Mouse (Mus musculus) midbrain, embryonic 10.5 days (tissue): ENCODE measurements around the gene Orm1. TPM values are rescaled to one million over a fixed set of nuclear protein-coding genes. Genes with fewer than 3 reads are reported as not detected.

Experiments used
- DNase-seq: peaks from one replicate; pipeline ENCODE4 v3.0.0-alpha.2; 2017; ENCODE audit warnings: low spot score
- H3K27ac ChIP-seq: fragments of 300-500 bp; sonication (generic); replicated peaks from 2 replicates; pipeline ENCODE4 v1.5.1; 2016; ENCODE audit warnings: mild to moderate bottlenecking
- H3K27me3 ChIP-seq: fragments of 300-500 bp; sonication (generic); 2 replicates; pipeline ENCODE4 v1.6.1; 2016; ENCODE audit warnings: low read depth, mild to moderate bottlenecking; ENCODE audit not compliant: poor library complexity, severe bottlenecking
- H3K36me3 ChIP-seq: fragments of 300-500 bp; sonication (generic); 2 replicates; pipeline ENCODE4 v1.6.1; 2016; ENCODE audit warnings: mild to moderate bottlenecking, moderate library complexity
- H3K4me1 ChIP-seq: fragments of 300-500 bp; sonication (generic); 2 replicates; pipeline ENCODE4 v1.6.1; 2016
- H3K4me3 ChIP-seq: fragments of 300-500 bp; sonication (generic); 2 replicates; pipeline ENCODE4 v1.5.1; 2016; ENCODE audit warnings: mild to moderate bottlenecking, moderate library complexity
- H3K9me3 ChIP-seq: fragments of 300-500 bp; sonication (generic); replicated peaks from 2 replicates; pipeline ENCODE4 v1.6.1; 2016; ENCODE audit warnings: mild to moderate bottlenecking
- WGBS: fragments of 180-500 bp; shearing (Covaris S2); methylation state at CpG from one replicate; pipeline ENCODE4 v1.1.7; 2016; 5-methylcytosine and 5-hydroxymethylcytosine counted together
- polyA plus RNA-seq: library from polyadenylated mRNA; unstranded; fragments of >200 nt; fragmentation: Nextera tagmentation; extraction: Ambion mirVana; gene quantifications from 2 replicates; pipeline ENCODE4 v1.2.1, GENCODE M21; 2016

The Orm1 gene
- not detected in 2 replicates for polyA plus RNA-seq

- Histone ChIP-seq H3K27me3 (no peaks in the 10 kb centered on the region), H3K4me3 (no peak within 1 kb of the TSS), H3K36me3 (no peaks in the 10 kb centered on the region), H3K27ac (no peak within 1 kb of the TSS), H3K9me3 (no peaks in the 10 kb centered on the region), H3K4me1 (no peaks in the 10 kb centered on the region)
- DNase-seq: no peak
- WGBS: 90% methylated on average over 8 of the region's 8 CpGs
Observed at GRCm38 (mm10) chr4:63344295-63344694, at the start of gene Orm1. Gene Orm1 (plus strand): TSS chr4:63344560.

- Histone ChIP-seq H3K4me3 (no peak overlapping the region), H3K27ac (no peak overlapping the region), H3K36me3 (peaks cover 10% of the 10 kb centered on the region), H3K27me3 (no peaks in the 10 kb centered on the region), H3K4me1 (no peaks in the 10 kb centered on the region), H3K9me3 (no peaks in the 10 kb centered on the region)
- no peak for DNase-seq
- 75% methylated on average over 1 of the region's 1 CpGs for WGBS
Observed at GRCm38 (mm10) chr4:63295641-63296040, 48.7 kb upstream of the Orm1 start.

GRCm38 (mm10) chr4:63296263-63296662 is 48.1 kb upstream of the Orm1 start:
- WGBS: 83% methylated on average over 3 of the region's 3 CpGs
- Histone ChIP-seq H3K4me3 (no peak overlapping the region), H3K27me3 (no peaks in the 10 kb centered on the region), H3K4me1 (no peaks in the 10 kb centered on the region), H3K9me3 (no peaks in the 10 kb centered on the region), H3K36me3 (peaks cover 10% of the 10 kb centered on the region), H3K27ac (no peak overlapping the region)
- DNase-seq: no peak

GRCm38 (mm10) chr4:63296876-63297275 is 47.5 kb upstream of the Orm1 start:
- no peak for DNase-seq
- Histone ChIP-seq H3K9me3 (no peaks in the 10 kb centered on the region), H3K4me3 (no peak overlapping the region), H3K36me3 (peaks cover 10% of the 10 kb centered on the region), H3K27ac (no peak overlapping the region), H3K4me1 (no peaks in the 10 kb centered on the region), H3K27me3 (no peaks in the 10 kb centered on the region)
- WGBS: 85% methylated on average over 8 of the region's 8 CpGs

- WGBS: 95% methylated on average over 8 of the region's 8 CpGs
- Histone ChIP-seq H3K4me1 (no peaks in the 10 kb centered on the region), H3K4me3 (no peak overlapping the region), H3K9me3 (no peaks in the 10 kb centered on the region), H3K36me3 (peaks cover 10% of the 10 kb centered on the region), H3K27me3 (no peaks in the 10 kb centered on the region), H3K27ac (no peak overlapping the region)
- DNase-seq: no peak
Observed at GRCm38 (mm10) chr4:63298191-63298590, 46.2 kb upstream of the Orm1 start.

GRCm38 (mm10) chr4:63302641-63303040 is 41.7 kb upstream of the Orm1 start:
- H3K4me3 ChIP-seq: no peak overlapping the region
- no peak for DNase-seq
- H3K9me3 ChIP-seq: no peaks in the 10 kb centered on the region
- no peaks in the 10 kb centered on the region for H3K4me1 ChIP-seq
- H3K36me3 ChIP-seq: no peaks in the 10 kb centered on the region
- 72% methylated on average over 4 of the region's 4 CpGs for WGBS
- no peak overlapping the region for H3K27ac ChIP-seq
- H3K27me3 ChIP-seq: no peaks in the 10 kb centered on the region; the same call in 1 of the 2 replicates

- H3K4me3 ChIP-seq: no peak overlapping the region
- H3K4me1 ChIP-seq: no peaks in the 10 kb centered on the region
- 33% methylated on average over 21 of the region's 21 CpGs for WGBS
- H3K36me3 ChIP-seq: no peaks in the 10 kb centered on the region
- peak; percentile 88 for DNase-seq
- H3K9me3 ChIP-seq: no peaks in the 10 kb centered on the region
- no peaks in the 10 kb centered on the region; the same call in 1 of the 2 replicates for H3K27me3 ChIP-seq
- no peak overlapping the region for H3K27ac ChIP-seq
Observed at GRCm38 (mm10) chr4:63307175-63308062, 36.9 kb upstream of the Orm1 start.

- Histone ChIP-seq H3K36me3 (no peaks in the 10 kb centered on the region), H3K27me3 (no peaks in the 10 kb centered on the region; the same call in 1 of the 2 replicates), H3K4me3 (no peak overlapping the region), H3K4me1 (no peaks in the 10 kb centered on the region), H3K27ac (no peak overlapping the region), H3K9me3 (no peaks in the 10 kb centered on the region)
- 83% methylated on average over 3 of the region's 3 CpGs for WGBS
- DNase-seq: no peak
Observed at GRCm38 (mm10) chr4:63308316-63308715, 36.0 kb upstream of the Orm1 start.

- DNase-seq: no peak
- H3K9me3 ChIP-seq: no peaks in the 10 kb centered on the region
- H3K4me1 ChIP-seq: no peaks in the 10 kb centered on the region
- H3K36me3 ChIP-seq: no peaks in the 10 kb centered on the region
- 74% methylated on average over 10 of the region's 10 CpGs for WGBS
- H3K27ac ChIP-seq: no peak overlapping the region
- no peak overlapping the region for H3K4me3 ChIP-seq
- H3K27me3 ChIP-seq: no peaks in the 10 kb centered on the region; the same call in 1 of the 2 replicates
Observed at GRCm38 (mm10) chr4:63310247-63310855, 34.0 kb upstream of the Orm1 start.

GRCm38 (mm10) chr4:63311426-63311825 is 32.9 kb upstream of the Orm1 start:
- 95% methylated on average over 7 of the region's 7 CpGs for WGBS

GRCm38 (mm10) chr4:63314063-63314462 is 30.3 kb upstream of the Orm1 start:
- no peaks in the 10 kb centered on the region for H3K36me3 ChIP-seq
- no peak overlapping the region for H3K27ac ChIP-seq
- no peak for DNase-seq
- WGBS: 74% methylated on average over 5 of the region's 5 CpGs
- H3K27me3 ChIP-seq: no peaks in the 10 kb centered on the region
- H3K4me3 ChIP-seq: no peak overlapping the region
- no peaks in the 10 kb centered on the region for H3K9me3 ChIP-seq
- no peaks in the 10 kb centered on the region for H3K4me1 ChIP-seq

More at GRCm38 (mm10) chr4:63311426-63311825, 32.9 kb upstream of the Orm1 start:
- Histone ChIP-seq H3K36me3 (no peaks in the 10 kb centered on the region), H3K4me3 (no peak overlapping the region), H3K9me3 (no peaks in the 10 kb centered on the region), H3K27ac (no peak overlapping the region), H3K27me3 (no peaks in the 10 kb centered on the region; the same call in 1 of the 2 replicates), H3K4me1 (no peaks in the 10 kb centered on the region)
- DNase-seq: no peak

GRCm38 (mm10) chr4:63316076-63316746 is 28.1 kb upstream of the Orm1 start:
- DNase-seq: no peak
- Histone ChIP-seq H3K4me1 (no peaks in the 10 kb centered on the region), H3K9me3 (no peaks in the 10 kb centered on the region), H3K27me3 (no peaks in the 10 kb centered on the region), H3K36me3 (0 out of 2 replicates have a peak, but pooled peaks cover under 1% of the 10 kb centered on the region), H3K4me3 (no peak overlapping the region), H3K27ac (peak overlapping the region; percentile 9; the same call in 1 of the 2 replicates)
- 82% methylated on average over 9 of the region's 9 CpGs for WGBS
